Comparison of ENCODE assay signal across 9 mouse cellular contexts in the genomic region with DNA sequence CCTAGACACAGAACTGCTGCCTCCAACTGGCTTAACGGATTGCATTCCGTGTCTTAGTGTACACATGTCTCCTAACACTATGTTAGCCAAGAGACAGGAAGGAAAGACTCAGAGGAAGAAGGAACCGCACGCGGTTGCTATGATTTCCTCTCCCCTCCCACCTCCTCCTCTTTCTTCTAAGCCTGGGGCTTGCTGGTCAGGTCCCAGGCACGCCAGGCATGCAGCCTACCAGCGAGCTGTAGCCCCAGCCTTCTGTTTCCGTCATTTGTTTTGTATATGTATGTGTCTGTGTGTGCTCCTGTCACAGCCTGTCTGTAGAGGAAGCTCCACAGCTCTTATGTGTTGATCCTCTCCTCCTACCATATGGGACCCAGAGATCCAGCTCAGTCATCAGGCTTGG. TPM values are rescaled to one million over a fixed set of nuclear protein-coding genes. Genes with fewer than 3 reads are reported as not detected.
DNase-seq lines count a peak whose midpoint lies in the region; ATAC-seq and TF ChIP-seq lines count a peak whose summit lies in the region.
"Had no signal": no experiment of that assay in that cellular context is flagged by ENCODE, and none has a peak within 500 bp of the region (broad histone marks: within the 10 kb centered on the region; RNA-seq: fewer than 3 reads in every experiment).

No protein-coding gene starts in this region.

- 81% methylated on average over 8 of the region's 8 CpGs for WGBS in forebrain, embryonic 10.5 days
- WGBS in forebrain, embryonic 11.5 days: 73% methylated on average over 8 of the region's 8 CpGs
- WGBS in embryonic facial prominence, embryonic 10.5 days: 61% methylated on average over 8 of the region's 8 CpGs
- 41% methylated on average over 8 of the region's 8 CpGs for WGBS in heart, postnatal 0 days

- H3K4me3 ChIP-seq in forebrain, embryonic 10.5 days: no peak overlapping the region
- no peak overlapping the region for H3K4me3 ChIP-seq in forebrain, embryonic 11.5 days (ENCODE audit: low read depth, low read length)
- H3K4me3 ChIP-seq in embryonic facial prominence, embryonic 10.5 days: no peak overlapping the region
- H3K4me3 ChIP-seq in heart, postnatal 0 days (ENCODE audit: low read depth, low read length): no peak overlapping the region
- H3K4me3 ChIP-seq: erythroblast, embryonic 14.5 days had no signal

- no peaks in the 10 kb centered on the region for H3K27me3 ChIP-seq in forebrain, embryonic 10.5 days (ENCODE audit: poor library complexity, severe bottlenecking)
- no peaks in the 10 kb centered on the region for H3K27me3 ChIP-seq in forebrain, embryonic 11.5 days (ENCODE audit: control insufficient read depth, insufficient read depth, low read length)
- no peaks in the 10 kb centered on the region for H3K27me3 ChIP-seq in embryonic facial prominence, embryonic 10.5 days (replicated peaks; ENCODE audit: low read depth, poor library complexity, severe bottlenecking)
- no peaks in the 10 kb centered on the region for H3K27me3 ChIP-seq in heart, postnatal 0 days (ENCODE audit: control insufficient read depth, insufficient read depth, low read length)

- no peaks in the 10 kb centered on the region for H3K9me3 ChIP-seq in forebrain, embryonic 10.5 days
- H3K9me3 ChIP-seq in forebrain, embryonic 11.5 days (ENCODE audit: control insufficient read depth, low read length): no peaks in the 10 kb centered on the region
- H3K9me3 ChIP-seq in embryonic facial prominence, embryonic 10.5 days: 0 out of 2 replicates have a peak, but pooled peaks cover 2% of the 10 kb centered on the region
- no peaks in the 10 kb centered on the region for H3K9me3 ChIP-seq in heart, postnatal 0 days (replicated peaks; ENCODE audit: control insufficient read depth, low read length)

- TF ChIP-seq EP300 in heart, postnatal 0 days (IDR thresholded peaks at IDR 0.05; ENCODE audit: low read depth): peak; percentile 18; the same call in 1 of the 2 replicates

- no peak overlapping the region for H3K9ac ChIP-seq in forebrain, embryonic 11.5 days (ENCODE audit: low read length)
- H3K9ac ChIP-seq in heart, postnatal 0 days (replicated peaks; ENCODE audit: low read depth, low read length): no peak overlapping the region

- ATAC-seq in forebrain, embryonic 11.5 days (replicated peaks; ENCODE audit: low FRiP score): no peak
- peak; percentile 86 for ATAC-seq in heart, postnatal 0 days (ENCODE audit: insufficient read depth, low read depth)

- DNase-seq in forebrain, embryonic 10.5 days (ENCODE audit: extremely low spot score, low spot score): no peak
- DNase-seq in forebrain, embryonic 11.5 days (ENCODE audit: low spot score): no peak
- peak; percentile 52 for DNase-seq in embryonic facial prominence, embryonic 10.5 days (ENCODE audit: low spot score)
- DNase-seq in heart, postnatal 0 days (ENCODE audit: low spot score): peak; percentile 76
- peak; percentile 61 for DNase-seq in kidney, postnatal 14 days
- peak; percentile 56 for DNase-seq in lung, postnatal 36 days
- peak; percentile 80 for DNase-seq in thymus, postnatal 25 days
- no peak for DNase-seq in urinary bladder, adult 2 months (ENCODE audit: low spot score)

- no peak for TF ChIP-seq CTCF in heart, postnatal 0 days (IDR thresholded peaks at IDR 0.05; ENCODE audit: low read depth)

- H3K27ac ChIP-seq in forebrain, embryonic 10.5 days: 0 out of 2 replicates have a peak overlapping the region, but pooled peaks have one; percentile 25
- no peak overlapping the region for H3K27ac ChIP-seq in forebrain, embryonic 11.5 days (ENCODE audit: low read depth, low read length)
- H3K27ac ChIP-seq in embryonic facial prominence, embryonic 10.5 days (replicated peaks): peak overlapping the region; percentile 46
- H3K27ac ChIP-seq in heart, postnatal 0 days (ENCODE audit: low read depth): peak overlapping the region; percentile 70

- 0 out of 2 replicates have a peak, but pooled peaks cover 3% of the 10 kb centered on the region for H3K4me1 ChIP-seq in forebrain, embryonic 10.5 days
- H3K4me1 ChIP-seq in forebrain, embryonic 11.5 days (replicated peaks; ENCODE audit: control insufficient read depth, insufficient read depth, low read length): no peaks in the 10 kb centered on the region
- H3K4me1 ChIP-seq in embryonic facial prominence, embryonic 10.5 days: peaks cover 10% of the 10 kb centered on the region; the same call in 1 of the 2 replicates
- H3K4me1 ChIP-seq in heart, postnatal 0 days (ENCODE audit: control insufficient read depth, insufficient read depth): no peaks in the 10 kb centered on the region; the same call in 1 of the 2 replicates

- no peak overlapping the region for H3K4me2 ChIP-seq in forebrain, embryonic 11.5 days (ENCODE audit: low read depth, low read length, severe bottlenecking)
- 0 out of 2 replicates have a peak overlapping the region, but pooled peaks have one; percentile 8 for H3K4me2 ChIP-seq in heart, postnatal 0 days (ENCODE audit: low read depth, low read length)

- no peaks in the 10 kb centered on the region for H3K36me3 ChIP-seq in forebrain, embryonic 10.5 days (replicated peaks)
- no peaks in the 10 kb centered on the region for H3K36me3 ChIP-seq in forebrain, embryonic 11.5 days (ENCODE audit: control insufficient read depth, insufficient read depth, low read length)
- no peaks in the 10 kb centered on the region for H3K36me3 ChIP-seq in embryonic facial prominence, embryonic 10.5 days (replicated peaks)
- H3K36me3 ChIP-seq in heart, postnatal 0 days (replicated peaks; ENCODE audit: control insufficient read depth, insufficient read depth, low read length): no peaks in the 10 kb centered on the region

RNA-seq across cellular contexts. Expression of gene Mvb12b, which starts 20.6 kb away (rescaled TPM):
- polyA plus RNA-seq in forebrain, embryonic 10.5 days (2016; fragmentation: Nextera tagmentation; extraction: Ambion mirVana): 15.7 and 15.8 TPM in 2 replicates
- 30.9 and 31.1 TPM in 2 replicates for polyA plus RNA-seq in forebrain, embryonic 11.5 days (2014; fragmentation: Nextera tagmentation; extraction: Ambion mirVana)
- polyA plus RNA-seq in embryonic facial prominence, embryonic 10.5 days (2016; fragmentation: Nextera tagmentation; extraction: Ambion mirVana): 14.4 and 16.1 TPM in 2 replicates
- total RNA-seq in heart, postnatal 0 days (2014; rRNA removed; ENCODE audit: low replicate concordance): 24.7 and 38.7 TPM in 2 replicates
- polyA plus RNA-seq in heart, postnatal 0 days (2015; fragmentation: Nextera tagmentation; extraction: Ambion mirVana): 7.7 and 8.7 TPM in 2 replicates
- 15.1 and 21.0 TPM in 2 replicates for polyA plus RNA-seq in urinary bladder, adult 2 months (2012; rRNA removed)

Comparison
In these comparisons a context has a peak if more than half of its experiments do, and no peak if none do; other contexts are left out.
1. DNase-seq: peak in embryonic facial prominence, embryonic 10.5 days (single experiment), heart, postnatal 0 days (single experiment), kidney, postnatal 14 days (single experiment), lung, postnatal 36 days (single experiment) and thymus, postnatal 25 days (single experiment); none in forebrain, embryonic 10.5 days (single experiment), forebrain, embryonic 11.5 days (single experiment) and urinary bladder, adult 2 months (single experiment).